Mouse (Mus musculus) embryonic stem cell, embryonic (primary cell): ENCODE data around the gene Mfap3l.

Source experiments
- CTCF ChIA-PET, 4 experiments: fragments of 300-600 bp in 2 of 4; fragments of 350-600 bp in 2 of 4; sonication (Branson Sonifier 250); formaldehyde crosslinking; loops; one replicate each; lab custom pipeline; 2022; ENCODE audit warnings: inconsistent platforms in 2 of 4; lab: Charles Lee
- POLR2A ChIA-PET, 4 experiments: fragments of 300-600 bp in 2 of 4; fragments of 350-600 bp in 2 of 4; sonication (Branson Sonifier 250); formaldehyde crosslinking; loops; one replicate each; lab custom pipeline; 2022; ENCODE audit warnings: antibody characterized with exemption in 4 of 4, inconsistent platforms in 1 of 4; lab: Charles Lee

The Mfap3l gene

DNA sequence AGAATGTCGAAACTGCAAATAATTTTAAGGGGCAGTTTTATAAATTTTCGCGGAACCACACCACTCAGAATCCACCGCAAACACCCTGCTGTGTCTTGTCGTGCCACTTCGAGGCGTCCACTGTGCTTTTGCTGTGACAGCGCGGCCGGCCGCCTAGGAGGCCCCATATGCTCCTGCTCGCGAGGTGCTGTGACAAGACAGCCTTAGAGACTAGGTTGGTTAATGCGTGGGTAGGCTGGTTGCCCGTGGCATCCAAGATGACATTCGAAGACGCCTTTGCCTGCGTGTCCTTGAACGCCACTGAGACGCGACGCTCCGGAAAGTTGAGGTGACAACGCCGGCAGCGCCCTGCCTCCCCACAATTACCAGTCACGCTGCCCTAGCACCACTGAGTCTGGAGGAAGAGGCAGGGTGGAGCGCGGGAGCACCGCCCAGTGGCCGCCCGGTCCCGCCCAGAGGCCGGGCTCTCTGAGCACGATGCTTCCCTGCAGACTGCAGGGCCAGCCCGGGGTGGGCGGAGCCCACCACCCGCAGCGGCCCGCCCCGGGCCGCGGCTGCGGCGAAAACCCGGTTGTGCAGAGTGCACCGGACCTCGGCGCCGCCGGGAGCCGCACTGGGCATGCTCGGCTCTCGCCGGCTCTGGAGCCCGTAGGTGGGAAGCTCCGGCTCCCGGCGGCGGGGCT, at the start of gene Mfap3l:
TSS of gene Mfap3l (plus strand) at position 578 of the 683 bp plus-strand sequence.
- ChIA-PET POLR2A (interaction anchor here in 3 of 4 experiments (0.6 to 2.0 kb wide), 7 partner anchors 12 to 849 kb away, joined by 3 to 7 read pairs (median 5); partner anchors contain the start of genes Hpf1 (in 1 of the 3) and Nek1 (in 1 of the 3)), CTCF (interaction anchor here (0.5 to 1.2 kb wide), 6 partner anchors 10 to 815 kb away, joined by 3 to 5 read pairs (median 3); partner anchors contain the start of gene Aadat (in 1 of the 4))

DNA sequence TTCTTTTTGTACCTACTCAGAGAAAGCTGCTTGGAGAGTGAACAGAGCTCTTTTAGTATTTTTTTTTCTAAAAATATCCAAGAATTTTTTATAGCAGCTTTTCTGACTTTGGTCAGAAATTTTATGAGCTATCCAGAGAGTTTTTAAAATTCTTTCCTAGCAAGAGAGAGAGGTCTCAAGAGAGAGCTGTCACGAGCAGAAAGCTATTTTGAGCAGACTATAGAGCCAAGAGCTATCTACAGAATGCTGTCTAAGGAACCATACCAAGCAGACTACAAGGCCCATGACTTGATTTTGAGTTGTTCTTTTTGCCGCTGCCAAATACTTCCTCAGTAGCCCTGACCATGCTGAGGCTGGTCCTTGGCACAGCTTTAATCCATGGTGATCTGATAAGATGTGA, 49.3 kb upstream of the Mfap3l start:
- ChIA-PET POLR2A (no interaction called here), CTCF (interaction anchor here in 1 of 4 experiments (0.6 kb wide), 1 partner anchor 897 kb away, joined by 4 read pairs; no protein-coding TSS in a partner anchor)

DNA sequence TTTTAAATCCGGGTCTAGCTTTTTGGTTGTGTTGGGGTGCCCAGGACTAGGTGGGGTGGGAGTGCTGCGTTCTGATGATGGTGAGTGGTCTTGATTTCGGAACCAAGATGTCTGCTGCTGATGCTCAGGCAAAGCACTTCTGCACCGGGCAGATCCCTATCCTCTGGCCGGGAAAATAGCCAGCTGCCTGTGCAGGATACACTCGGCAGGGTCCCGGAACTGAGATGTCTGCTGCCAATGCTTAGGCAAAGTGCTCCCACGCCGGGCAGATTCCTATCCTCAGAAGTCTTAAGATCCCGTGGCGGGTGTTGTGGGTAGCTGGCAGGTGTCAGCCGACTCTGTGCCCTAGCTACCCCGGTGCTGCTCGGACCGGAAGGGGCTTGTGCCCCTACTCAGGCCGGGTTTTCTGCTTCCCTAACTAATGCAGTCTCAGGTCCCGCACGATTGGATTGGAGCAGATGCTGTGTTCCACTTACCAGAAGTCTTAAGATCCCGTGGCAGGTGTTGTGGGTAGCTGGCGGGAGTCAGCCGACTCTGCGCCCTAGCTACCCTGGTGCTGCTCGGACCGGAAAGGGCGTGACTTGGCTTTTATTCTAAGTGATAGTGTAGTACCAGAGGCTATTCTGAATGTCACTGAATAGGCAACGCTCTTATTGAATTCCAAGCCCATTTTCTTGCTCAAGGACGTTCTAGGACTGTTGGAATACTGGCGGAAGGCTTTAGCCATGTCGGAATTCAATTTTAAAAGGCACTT, 41.1 kb upstream of the Mfap3l start:
- CTCF ChIA-PET: interaction anchor here in 1 of 4 experiments (1.2 kb wide), 1 partner anchor 86 kb away, joined by 3 read pairs; the partner anchor contains the start of gene Aadat
- POLR2A ChIA-PET: interaction anchor here in 3 of 4 experiments (0.6 to 1.3 kb wide), 5 partner anchors 42 to 401 kb away, joined by 3 to 5 read pairs (median 3); partner anchors contain the start of genes Mfap3l (in 1 of the 3) and Nek1 (in 1 of the 3)

DNA sequence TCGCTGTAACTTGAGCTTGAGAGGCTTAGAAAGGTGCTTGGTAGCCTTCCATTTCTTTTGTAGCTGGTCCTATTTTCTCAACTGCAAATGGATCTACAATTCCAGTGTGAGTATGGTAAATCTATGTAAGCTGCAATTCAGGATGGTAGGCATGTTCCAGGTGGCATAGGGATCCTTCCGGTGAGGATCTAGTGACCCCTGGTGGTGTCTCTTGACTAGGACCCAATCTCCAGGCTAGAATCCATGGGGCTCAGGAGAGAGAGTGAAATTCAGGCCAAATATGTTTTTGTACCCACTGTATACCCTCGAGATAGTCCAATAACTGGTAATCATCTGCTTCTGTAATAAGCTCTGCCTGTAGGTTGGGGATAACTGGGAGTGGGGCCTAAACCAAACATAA, 37.9 kb upstream of the Mfap3l start:
- CTCF ChIA-PET: interaction anchor here in 3 of 4 experiments (0.9 to 2.3 kb wide), 3 partner anchors 89 kb away, joined by 4 to 16 read pairs (median 4); partner anchors contain the start of gene Aadat (in 2 of the 3)
- POLR2A ChIA-PET: no interaction called here

DNA sequence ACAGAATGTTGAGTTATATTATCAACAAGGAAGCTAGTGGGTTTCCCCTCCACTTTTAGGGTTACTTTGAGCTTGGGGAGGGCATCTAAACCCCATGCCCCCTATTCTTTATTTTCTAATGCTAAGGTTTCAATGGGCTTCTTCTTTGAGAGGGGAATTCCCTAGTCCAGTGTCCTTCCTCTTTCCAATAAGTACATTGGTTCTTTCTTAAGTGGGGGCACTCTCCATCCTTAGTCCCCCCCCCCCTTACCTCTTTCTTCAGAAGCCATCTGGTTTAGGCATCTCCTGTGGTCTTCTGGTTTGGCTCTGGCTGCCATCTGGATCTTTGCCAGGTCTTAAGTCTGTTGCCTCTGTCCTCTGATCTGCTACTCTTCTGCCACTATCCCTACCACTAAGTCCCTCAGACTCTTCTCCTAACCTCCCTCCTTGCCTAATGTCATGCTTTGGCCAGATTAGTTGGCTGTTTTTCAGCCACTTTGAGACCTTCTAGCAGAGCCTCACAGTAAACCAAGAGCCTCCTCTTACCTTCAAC, 21.0 kb upstream of the Mfap3l start:
- CTCF ChIA-PET: no interaction called here
- POLR2A ChIA-PET: no interaction called here

DNA sequence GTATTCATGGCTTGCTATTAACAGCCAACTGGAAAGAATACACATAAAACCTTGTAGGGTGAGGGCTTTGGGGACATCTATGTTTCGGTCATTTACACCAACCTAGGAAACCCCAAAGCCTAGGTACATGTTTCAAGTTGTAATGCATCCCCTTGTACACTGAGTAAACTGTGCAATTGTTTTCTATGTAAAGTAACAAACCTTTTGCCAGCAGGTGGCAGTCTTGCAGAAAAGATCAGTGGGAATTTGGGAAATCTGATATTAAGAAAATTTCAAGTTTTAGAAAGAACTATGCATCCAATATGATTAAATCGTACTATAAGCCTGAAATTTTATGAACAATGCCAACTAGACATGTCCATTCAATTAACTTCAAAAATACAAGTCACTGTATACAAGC, 15.7 kb upstream of the Mfap3l start:
- CTCF ChIA-PET: no interaction called here
- POLR2A ChIA-PET: no interaction called here

DNA sequence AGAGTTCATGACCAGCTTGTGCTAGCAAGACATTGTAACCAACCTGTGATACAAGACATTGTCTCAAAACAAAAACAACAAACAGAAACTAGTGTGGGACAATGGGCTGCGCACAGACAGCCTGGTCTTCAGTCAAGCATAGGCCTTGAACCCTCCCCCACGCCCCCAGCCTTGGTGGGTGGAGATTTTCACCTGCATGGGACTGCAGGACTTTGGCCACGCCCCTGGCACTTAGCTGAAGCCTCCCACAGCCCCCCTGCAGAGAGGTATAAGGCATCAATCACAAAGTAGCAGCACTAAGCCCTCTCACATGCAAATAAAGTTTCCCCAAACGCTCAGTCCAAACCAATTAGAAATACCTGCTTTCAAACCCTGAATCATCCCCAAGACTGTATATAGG, 11.1 kb upstream of the Mfap3l start:
- ChIA-PET CTCF (no interaction called here), POLR2A (interaction anchor here in 2 of 4 experiments (1.1 to 1.6 kb wide), 3 partner anchors 10 to 371 kb away, joined by 3 to 5 read pairs (median 4); partner anchors contain the start of genes Mfap3l (in 1 of the 2) and Nek1 (in 1 of the 2))

DNA sequence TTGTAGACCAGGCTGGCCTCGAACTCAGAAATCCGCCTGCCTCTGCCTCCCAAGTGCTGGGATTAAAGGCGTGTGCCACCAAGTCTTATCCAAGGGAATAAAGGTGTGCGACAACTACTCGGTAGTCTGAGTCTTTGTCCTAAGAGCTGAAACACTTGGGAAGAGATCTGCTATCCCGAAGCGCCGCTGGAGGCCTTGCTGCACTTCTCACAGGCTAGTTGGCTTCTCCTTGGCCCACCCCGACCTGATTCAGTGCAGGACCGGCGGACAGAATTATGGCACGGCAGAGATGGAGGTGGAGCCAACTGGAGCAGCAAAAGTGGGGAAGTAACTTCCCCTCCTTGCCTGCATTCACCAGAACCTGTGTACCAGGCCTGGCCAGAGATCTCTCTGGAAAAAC, 10.6 kb upstream of the Mfap3l start:
- POLR2A ChIA-PET: interaction anchor here in 2 of 4 experiments (1.1 to 1.3 kb wide), 2 partner anchors 9 to 371 kb away, joined by 3 to 4 read pairs; partner anchors contain the start of gene Nek1 (in 1 of the 2)

DNA sequence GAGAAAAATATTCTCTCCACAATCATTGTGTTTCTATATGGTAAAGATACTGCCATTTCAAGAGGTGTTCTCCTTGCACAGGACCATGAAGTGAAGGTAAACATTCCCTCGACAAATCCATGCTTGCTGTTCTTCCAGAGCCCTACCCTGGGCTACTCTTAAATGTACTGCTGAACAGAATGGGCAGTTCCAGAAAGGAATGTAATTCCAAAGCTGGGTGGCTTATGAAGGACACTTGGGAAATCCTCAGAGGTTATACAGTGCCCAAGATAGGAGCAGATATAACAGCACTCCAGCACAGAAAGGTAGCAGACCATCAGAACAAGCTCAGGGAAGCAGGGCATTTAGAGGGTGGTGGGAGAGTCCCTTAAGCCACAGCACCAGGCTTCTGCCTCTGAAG, 9.2 kb upstream of the Mfap3l start:
- CTCF ChIA-PET: no interaction called here
- POLR2A ChIA-PET: no interaction called here

More for the DNA sequence above, 10.6 kb upstream of the Mfap3l start:
- CTCF ChIA-PET: no interaction called here

DNA sequence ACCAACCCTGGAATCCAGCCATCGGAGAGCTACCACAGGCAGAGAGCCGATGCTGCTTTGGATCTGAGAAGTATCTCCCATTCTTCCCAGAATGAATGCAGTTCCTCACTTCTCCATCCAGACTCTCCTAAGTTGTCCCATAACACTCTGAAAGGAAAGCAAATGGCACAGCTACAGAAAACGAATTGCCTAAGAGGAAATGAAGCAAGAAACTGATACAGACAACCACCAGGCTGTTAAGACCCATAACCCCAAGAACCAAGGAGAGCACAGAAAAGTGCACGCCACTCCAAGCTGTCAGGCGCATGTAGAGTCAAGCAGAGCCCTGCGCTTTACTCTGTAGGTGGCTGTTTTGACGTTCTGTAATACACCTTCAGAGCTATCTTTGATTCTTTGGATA, 7.9 kb upstream of the Mfap3l start:
- ChIA-PET CTCF (interaction anchor here in 1 of 4 experiments (0.7 kb wide), 1 partner anchor 908 kb away, joined by 4 read pairs; no protein-coding TSS in a partner anchor), POLR2A (interaction anchor here in 1 of 4 experiments (0.6 kb wide), 1 partner anchor 29 kb away, joined by 3 read pairs; no protein-coding TSS in a partner anchor)

DNA sequence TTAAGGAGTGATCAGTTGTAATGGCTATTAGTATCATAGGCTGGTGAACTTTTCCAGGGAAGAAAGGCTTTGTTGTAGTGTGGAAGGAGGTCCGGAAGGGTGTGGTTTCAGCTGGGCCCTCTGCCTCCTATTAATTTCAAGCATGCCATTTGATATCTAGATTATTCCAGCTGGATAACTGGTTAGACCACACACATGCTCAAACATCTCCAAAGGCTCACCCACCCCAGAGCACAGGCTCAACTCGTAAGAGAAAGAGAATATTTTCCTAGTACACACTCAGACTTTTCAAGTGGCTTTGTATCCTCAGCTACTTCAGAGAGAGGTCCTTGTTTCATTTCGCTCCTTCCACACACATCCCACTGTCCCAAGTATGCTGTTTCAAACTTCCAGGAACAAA, 4.7 kb upstream of the Mfap3l start:
- CTCF ChIA-PET: no interaction called here

DNA sequence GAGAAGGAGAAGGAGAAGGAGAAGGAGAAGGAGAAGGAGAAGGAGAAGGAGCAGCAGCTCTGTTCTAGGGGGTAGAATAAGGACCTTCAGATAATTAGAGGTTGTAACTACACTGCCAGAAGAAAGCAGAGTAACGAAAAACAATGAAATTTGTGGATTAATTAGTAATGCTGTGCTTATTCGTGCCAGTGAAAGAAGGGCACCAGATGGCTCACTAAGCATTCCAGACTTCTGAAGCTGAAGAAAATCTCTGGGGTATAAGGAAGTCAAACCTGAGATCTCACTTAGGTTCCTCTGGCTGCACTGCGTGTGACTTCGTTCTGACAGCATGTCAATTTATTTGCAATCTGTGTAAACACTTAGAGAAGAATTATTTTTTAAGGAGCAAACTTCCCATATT, 3.6 kb upstream of the Mfap3l start:
- ChIA-PET CTCF (no interaction called here), POLR2A (no interaction called here)

More for the DNA sequence above, 4.7 kb upstream of the Mfap3l start:
- POLR2A ChIA-PET: no interaction called here

DNA sequence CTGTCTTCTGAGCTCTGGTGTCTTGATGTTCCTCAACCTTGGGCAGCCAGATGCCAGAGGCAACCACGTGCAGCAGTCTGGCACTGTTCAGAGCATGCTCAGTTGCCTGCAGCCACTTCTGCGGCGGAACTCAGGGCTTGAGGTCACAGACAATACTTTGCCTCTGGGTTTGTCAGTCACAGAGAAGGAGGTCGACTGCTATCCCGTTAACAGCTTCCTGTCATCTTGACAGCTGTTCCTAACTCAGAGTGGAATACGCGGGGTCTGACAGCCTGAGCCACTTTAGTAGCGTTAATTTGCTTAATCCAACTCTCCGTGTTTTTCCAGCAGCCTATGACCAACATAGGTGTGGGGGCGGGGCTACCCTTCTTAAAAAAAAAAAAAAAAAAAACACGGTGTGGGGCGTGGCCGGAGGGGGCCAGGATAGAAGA, 1.1 kb upstream of the Mfap3l start:
- POLR2A ChIA-PET: interaction anchor here in 3 of 4 experiments (0.5 to 1.4 kb wide), 4 partner anchors 9 to 850 kb away, joined by 3 to 5 read pairs (median 4); no protein-coding TSS in a partner anchor
- CTCF ChIA-PET: interaction anchor here in 3 of 4 experiments (0.6 to 0.8 kb wide), 4 partner anchors 204 to 1011 kb away, joined by 3 to 7 read pairs (median 4); partner anchors contain the start of gene Hpf1 (in 1 of the 3)

DNA sequence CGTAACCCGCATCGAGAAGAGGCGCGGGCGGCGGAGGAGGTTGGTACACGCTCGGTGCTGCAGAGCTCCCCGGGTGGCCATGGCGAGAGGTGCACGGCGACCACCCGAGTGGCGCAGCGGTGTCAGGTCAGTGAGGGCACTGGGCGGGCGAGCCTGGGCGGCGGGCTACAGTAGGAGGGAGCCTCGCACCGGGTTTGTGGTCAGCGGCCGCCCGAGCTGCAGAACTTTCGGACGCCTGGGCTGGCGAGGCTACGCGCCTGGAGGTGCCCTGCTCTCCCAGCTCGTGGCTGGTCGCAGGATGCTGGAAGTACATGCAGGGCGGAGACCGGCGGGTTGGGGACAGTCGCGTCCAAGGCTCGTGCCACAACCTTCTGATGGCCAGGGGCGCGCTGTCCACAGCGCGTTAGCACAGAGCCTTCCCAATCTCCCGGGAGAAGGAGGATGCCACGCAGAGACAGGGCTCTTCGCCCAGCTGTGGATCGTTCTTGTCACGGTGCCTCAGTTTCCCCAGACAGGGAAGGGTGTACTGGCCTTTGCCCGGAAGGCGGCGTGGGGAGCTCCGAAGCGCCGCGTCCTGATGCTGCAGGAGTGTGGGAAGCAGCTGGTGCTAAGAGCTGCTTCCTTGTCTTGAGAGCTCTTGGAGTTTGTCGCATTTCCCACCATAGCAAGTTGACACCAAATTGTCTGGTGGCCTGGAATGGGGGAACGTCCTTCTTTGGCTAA, 467 bp downstream of the Mfap3l start:
- ChIA-PET POLR2A (interaction anchor here in 3 of 4 experiments (0.6 to 2.0 kb wide), 8 partner anchors 12 to 360 kb away, joined by 3 to 7 read pairs (median 5); partner anchors contain the start of genes Hpf1 (in 2 of the 3) and Nek1 (in 1 of the 3)), CTCF (interaction anchor here in 3 of 4 experiments (0.5 to 1.2 kb wide), 4 partner anchors 10 to 446 kb away, joined by 3 to 5 read pairs (median 4); partner anchors contain the start of gene Aadat (in 1 of the 3))

DNA sequence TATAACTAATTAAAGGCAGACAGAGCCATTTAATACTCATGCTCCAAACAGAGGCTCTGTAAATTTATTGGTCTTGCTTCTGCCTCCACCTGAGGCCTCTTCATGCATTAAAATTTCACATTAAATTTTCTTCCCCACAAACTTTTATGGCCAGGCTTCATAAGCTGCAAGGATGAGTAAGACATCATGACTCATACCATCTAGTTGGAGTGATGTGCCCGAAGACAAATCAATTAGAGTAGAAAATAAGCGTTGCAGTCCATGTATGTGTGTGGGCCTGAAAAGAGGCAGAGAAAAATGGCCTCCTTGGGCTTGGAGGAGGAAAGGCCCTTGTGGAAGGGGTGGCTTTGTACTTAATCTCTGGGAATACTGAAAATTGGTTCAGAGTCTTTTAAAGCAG, 2.3 kb downstream of the Mfap3l start:
- CTCF ChIA-PET: interaction anchor here in 1 of 4 experiments (0.6 kb wide), 1 partner anchor 589 kb away, joined by 3 read pairs; no protein-coding TSS in a partner anchor
- POLR2A ChIA-PET: no interaction called here

DNA sequence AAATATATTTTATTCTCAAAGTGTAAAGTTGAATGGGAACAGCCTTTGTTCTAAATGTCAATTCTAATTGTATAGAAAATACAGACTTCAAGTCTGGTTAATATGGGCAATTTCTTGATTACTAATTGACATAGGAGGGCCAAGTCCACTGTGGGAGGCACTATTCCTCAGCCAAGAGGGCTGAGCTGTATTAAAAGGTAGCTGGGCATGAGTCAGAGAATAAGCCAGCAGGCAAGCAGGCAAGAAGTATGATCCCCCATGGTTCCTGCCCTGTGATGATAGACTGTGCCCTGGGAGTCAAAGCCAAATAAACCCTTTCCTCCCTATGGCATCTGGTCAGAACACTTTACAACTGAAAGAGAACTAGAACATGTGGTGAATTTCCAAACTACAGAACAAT, 3.2 kb downstream of the Mfap3l start:
- CTCF ChIA-PET: interaction anchor here in 1 of 4 experiments (0.5 kb wide), 1 partner anchor 230 kb away, joined by 3 read pairs; no protein-coding TSS in a partner anchor
- POLR2A ChIA-PET: no interaction called here

DNA sequence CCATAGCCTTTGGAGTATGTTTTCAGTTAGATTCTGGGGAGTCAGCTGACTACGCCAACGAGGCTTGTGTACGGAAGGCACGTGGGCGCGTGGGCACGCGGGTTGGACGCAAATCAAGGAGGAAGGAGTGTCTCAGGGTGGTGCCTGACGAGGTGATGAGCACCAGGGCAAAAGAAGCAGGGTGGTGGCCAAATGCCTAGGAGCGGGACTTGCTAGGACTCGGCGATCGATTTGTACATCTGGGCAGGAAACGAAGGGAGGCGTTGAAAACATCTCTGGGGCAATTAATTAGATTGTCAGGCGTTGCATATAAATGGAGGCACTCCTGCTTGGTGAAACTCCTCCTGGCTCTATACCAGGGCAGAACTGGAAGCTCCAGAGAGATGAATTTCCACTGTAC, 7.4 kb downstream of the Mfap3l start:
- POLR2A ChIA-PET: no interaction called here
- CTCF ChIA-PET: interaction anchor here in 1 of 4 experiments (0.6 kb wide), 1 partner anchor 109 kb away, joined by 3 read pairs; no protein-coding TSS in a partner anchor
